Mouse (Mus musculus) embryonic facial prominence, embryonic 13.5 days (tissue): ENCODE measurements at regions not wholly inside any gene's neighbourhood (a gene's known extent, or its start where the extent isn't known, plus 50 kb on each side); places are given as distances from the start of the nearest gene placed in this dataset.

ENCODE experiments used
- ATAC-seq: fragments of 200-750 bp; cut with Nextera tagmentation; 2 replicates; pipeline ENCODE4 v1.8.0; 2017; ENCODE audit warnings: low read depth; ENCODE audit not compliant: insufficient number of reproducible peaks, insufficient read depth, low FRiP score, low TSS enrichment
- H3K27ac ChIP-seq: fragments of 300-500 bp; sonication (generic); 2 replicates; pipeline ENCODE4 v1.5.1; 2015; ENCODE audit warnings: moderate library complexity, mild to moderate bottlenecking, inconsistent platforms
- H3K27me3 ChIP-seq: fragments of 300-500 bp; sonication (generic); 2 replicates; pipeline ENCODE4 v1.6.1; 2015; ENCODE audit warnings: mild to moderate bottlenecking, inconsistent platforms
- H3K36me3 ChIP-seq: fragments of 300-500 bp; sonication (generic); 2 replicates; pipeline ENCODE4 v1.6.1; 2015; ENCODE audit warnings: mild to moderate bottlenecking, inconsistent platforms
- H3K4me1 ChIP-seq: fragments of 300-500 bp; sonication (generic); 2 replicates; pipeline ENCODE4 v1.6.1; 2015; ENCODE audit warnings: inconsistent platforms
- H3K4me2 ChIP-seq: fragments of 300-500 bp; sonication (generic); 2 replicates; pipeline ENCODE4 v1.6.1; 2015; ENCODE audit warnings: moderate library complexity, mild to moderate bottlenecking, inconsistent platforms
- H3K4me3 ChIP-seq: fragments of 300-500 bp; sonication (generic); 2 replicates; pipeline ENCODE4 v1.5.1; 2015; ENCODE audit warnings: mild to moderate bottlenecking, inconsistent platforms
- H3K9ac ChIP-seq: fragments of 300-500 bp; sonication (generic); 2 replicates; pipeline ENCODE4 v1.6.1; 2015; ENCODE audit warnings: mild to moderate bottlenecking, inconsistent platforms
- H3K9me3 ChIP-seq: fragments of 300-500 bp; sonication (generic); 2 replicates; pipeline ENCODE4 v1.6.1; 2016; ENCODE audit warnings: inconsistent platforms
- WGBS: fragments of 180-500 bp; shearing (Covaris S2); methylation state at CpG from one replicate; pipeline ENCODE4 v1.1.7; 2015; ENCODE audit warnings: mixed read lengths; 5-methylcytosine and 5-hydroxymethylcytosine counted together

DNA sequence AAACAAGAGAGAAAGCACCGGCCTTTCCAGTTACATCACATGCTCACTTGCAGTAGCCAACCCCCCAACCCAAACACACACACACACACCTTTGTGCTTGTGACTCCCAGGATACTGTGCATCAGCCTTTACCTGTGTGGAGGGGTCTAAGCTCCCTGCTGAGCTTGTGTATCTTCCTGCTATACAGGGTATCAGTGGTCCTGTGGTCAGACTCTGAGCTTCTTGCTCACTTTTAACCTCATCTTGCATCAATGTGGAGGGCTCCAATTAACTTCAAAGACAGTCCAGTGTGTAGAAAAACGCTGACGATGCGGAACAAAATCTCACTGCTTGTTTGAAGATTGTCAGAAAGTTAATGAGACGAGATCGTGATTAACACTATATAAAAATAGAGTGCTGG is 71.4 kb upstream of the Gypa start:
- no peaks in the 10 kb centered on the region for H3K9me3 ChIP-seq
- no peak overlapping the region for H3K4me3 ChIP-seq
- no peaks in the 10 kb centered on the region for H3K27me3 ChIP-seq
- no peaks in the 10 kb centered on the region for H3K36me3 ChIP-seq
- H3K4me2 ChIP-seq, result no peak overlapping the region
- H3K9ac ChIP-seq, result no peak overlapping the region
- H3K27ac ChIP-seq, result no peak overlapping the region
- WGBS, result 74% methylated on average over 6 of the region's 6 CpGs
- H3K4me1 ChIP-seq, result 0 out of 2 replicates have a peak, but pooled peaks cover 8% of the 10 kb centered on the region
- no peak for ATAC-seq

DNA sequence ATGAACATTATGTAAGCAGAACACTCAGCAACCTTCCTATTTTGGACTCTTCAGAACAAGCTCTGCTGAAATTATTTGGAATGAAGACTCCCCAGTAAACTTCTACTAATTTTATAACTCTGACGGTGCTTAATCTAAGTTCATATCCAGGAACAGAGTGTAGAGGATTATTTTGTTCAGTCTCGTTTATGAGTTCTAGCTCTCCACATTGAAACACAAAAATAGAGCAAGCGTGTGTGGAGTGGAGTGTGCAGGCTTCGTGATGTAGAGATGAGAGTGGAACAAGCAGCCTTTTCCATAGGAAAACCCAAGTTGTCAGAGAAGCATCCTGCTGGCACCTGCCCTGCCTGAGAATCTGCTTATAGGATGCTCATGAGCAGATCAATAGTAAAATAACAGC is 77.5 kb upstream of the Gypa start:
- H3K4me1 ChIP-seq, result no peaks in the 10 kb centered on the region
- H3K9ac ChIP-seq, result no peak overlapping the region
- no peak overlapping the region for H3K4me3 ChIP-seq
- no peak overlapping the region for H3K27ac ChIP-seq
- H3K9me3 ChIP-seq, result no peaks in the 10 kb centered on the region
- ATAC-seq, result no peak
- H3K27me3 ChIP-seq, result no peaks in the 10 kb centered on the region
- 89% methylated on average over 4 of the region's 4 CpGs for WGBS
- no peaks in the 10 kb centered on the region for H3K36me3 ChIP-seq
- no peak overlapping the region for H3K4me2 ChIP-seq

DNA sequence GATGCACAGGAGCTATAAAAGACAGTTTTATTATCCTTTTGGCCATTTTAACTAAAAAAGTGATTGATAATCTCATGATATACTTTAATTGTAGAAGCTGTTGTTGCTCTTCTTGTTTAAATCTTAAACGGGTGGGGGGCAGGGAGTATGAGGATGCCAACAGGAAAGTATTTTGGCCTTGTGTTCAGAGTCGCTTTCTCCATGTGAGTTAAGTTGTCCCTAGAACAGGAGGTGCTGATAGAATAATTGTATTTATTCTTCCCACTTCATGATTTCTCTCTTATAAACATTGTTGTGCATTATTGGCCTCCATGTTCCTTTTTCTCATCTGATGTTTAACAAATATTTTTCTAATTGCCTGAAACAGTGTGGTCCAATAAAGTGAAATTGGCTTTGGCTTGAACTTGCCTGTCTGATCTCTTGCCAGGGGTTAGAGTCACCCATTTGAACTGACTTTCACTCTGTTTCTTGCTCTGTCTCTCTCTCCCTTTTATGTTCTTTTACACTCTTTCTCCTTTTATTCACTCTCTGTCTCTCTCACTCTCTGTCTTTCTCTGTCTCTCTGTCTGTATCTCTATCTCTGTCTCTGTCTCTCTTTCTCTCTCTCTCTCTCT is 93.9 kb upstream of the Gypa start:
- Histone ChIP-seq H3K4me3 (no peak overlapping the region), H3K27ac (no peak overlapping the region), H3K36me3 (no peaks in the 10 kb centered on the region), H3K4me1 (no peaks in the 10 kb centered on the region), H3K27me3 (no peaks in the 10 kb centered on the region), H3K9ac (no peak overlapping the region), H3K9me3 (no peaks in the 10 kb centered on the region), H3K4me2 (no peak overlapping the region)
- ATAC-seq, result no peak
- 78% methylated on average over 2 of the region's 2 CpGs for WGBS

DNA sequence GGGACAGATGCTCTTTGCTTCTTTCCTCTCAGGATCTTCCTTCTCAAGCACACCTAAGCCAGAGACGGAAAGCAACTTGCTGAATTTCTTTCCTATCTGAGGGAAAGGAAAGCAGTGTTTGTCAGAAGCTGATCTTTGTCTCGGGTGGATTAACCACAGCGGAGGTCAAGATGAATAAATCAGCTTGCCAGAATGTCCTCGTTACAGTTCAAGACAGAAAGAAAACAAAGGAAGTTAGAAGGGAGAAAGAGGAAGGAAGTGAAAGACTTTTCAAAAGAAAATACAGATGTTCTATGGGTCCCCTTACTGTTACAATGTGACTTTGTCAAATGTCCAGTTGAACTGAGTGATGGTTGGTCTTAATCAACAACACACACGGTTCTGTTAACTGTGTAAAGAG is 98.6 kb upstream of the Gypa start:
- no peak overlapping the region for H3K4me2 ChIP-seq
- H3K27ac ChIP-seq, result no peak overlapping the region
- no peak overlapping the region for H3K4me3 ChIP-seq
- H3K4me1 ChIP-seq, result no peaks in the 10 kb centered on the region
- no peak for ATAC-seq
- H3K36me3 ChIP-seq, result no peaks in the 10 kb centered on the region
- 47% methylated on average over 5 of the region's 5 CpGs for WGBS
- no peak overlapping the region for H3K9ac ChIP-seq
- H3K27me3 ChIP-seq, result no peaks in the 10 kb centered on the region
- H3K9me3 ChIP-seq, result no peaks in the 10 kb centered on the region

DNA sequence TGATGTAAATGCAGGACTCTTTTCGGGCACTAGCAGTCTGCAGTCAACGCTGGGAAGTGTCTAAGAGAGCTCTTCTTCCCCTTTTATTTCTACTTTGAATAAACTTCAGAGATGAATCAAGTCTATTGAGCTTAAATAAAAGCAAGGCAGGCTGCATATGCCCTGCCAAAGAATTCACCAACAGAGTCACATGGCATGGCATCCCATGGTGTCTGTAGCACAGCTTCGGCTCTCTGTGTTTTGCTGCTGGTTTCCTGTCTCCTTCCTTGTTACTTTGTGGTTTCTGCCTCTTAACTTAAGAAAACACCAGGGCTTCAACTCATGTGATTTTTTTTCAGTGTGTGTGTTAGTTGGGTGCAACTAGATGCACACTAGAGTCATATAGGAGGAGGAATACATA is 100.5 kb upstream of the Gypa start:
- no peaks in the 10 kb centered on the region for H3K4me1 ChIP-seq
- no peak overlapping the region for H3K9ac ChIP-seq
- ATAC-seq, result no peak
- no peaks in the 10 kb centered on the region for H3K27me3 ChIP-seq
- WGBS, result 78% methylated on average over 3 of the region's 3 CpGs
- H3K27ac ChIP-seq, result no peak overlapping the region
- H3K4me3 ChIP-seq, result no peak overlapping the region
- H3K9me3 ChIP-seq, result no peaks in the 10 kb centered on the region
- H3K4me2 ChIP-seq, result no peak overlapping the region
- no peaks in the 10 kb centered on the region for H3K36me3 ChIP-seq

DNA sequence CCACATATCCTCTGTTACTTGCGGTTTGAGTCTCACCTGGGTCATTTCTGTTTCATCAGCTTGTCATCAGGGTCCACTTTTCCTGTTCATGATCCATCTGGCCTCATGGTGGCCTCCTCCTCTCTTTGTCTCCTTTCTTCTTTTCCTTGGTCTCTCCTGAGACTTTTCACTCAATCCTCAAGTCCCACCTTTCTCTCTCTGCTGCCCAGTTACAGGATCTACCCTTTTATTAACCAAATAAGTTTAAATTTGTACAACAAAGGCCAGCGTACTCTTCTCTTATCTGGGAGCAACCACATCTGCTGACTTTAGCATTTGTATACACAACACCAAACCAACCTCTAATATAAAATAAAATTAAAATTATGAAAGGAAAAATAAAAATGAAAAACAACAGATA is 124.4 kb upstream of the Gypa start:
- no peak for ATAC-seq
- WGBS, result 88% methylated on average over 2 of the region's 2 CpGs
- Histone ChIP-seq H3K9ac (no peak overlapping the region), H3K9me3 (no peaks in the 10 kb centered on the region), H3K4me3 (no peak overlapping the region), H3K27ac (no peak overlapping the region), H3K4me2 (no peak overlapping the region), H3K27me3 (no peaks in the 10 kb centered on the region), H3K4me1 (no peaks in the 10 kb centered on the region), H3K36me3 (no peaks in the 10 kb centered on the region)

DNA sequence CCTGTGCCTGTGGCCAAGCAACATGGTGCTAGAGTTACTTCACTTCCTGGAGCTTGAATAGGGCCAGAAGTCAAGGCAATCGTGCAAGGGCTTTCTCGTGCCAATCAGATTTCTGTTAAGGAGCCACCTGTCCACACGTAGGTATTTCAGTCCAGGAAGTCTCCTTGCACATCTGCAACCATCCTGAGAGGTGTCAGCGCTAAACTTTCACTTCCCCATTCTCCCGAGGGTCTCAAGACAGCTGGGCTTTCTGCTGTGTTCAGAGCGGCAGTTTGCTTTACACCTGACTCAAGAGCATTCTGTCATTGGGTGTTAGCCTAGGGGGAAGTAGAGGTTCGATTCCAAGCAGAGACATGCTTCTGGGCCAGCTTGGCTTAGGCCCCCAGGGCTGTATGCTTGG is 129.5 kb upstream of the Gypa start:
- no peaks in the 10 kb centered on the region for H3K27me3 ChIP-seq
- no peak overlapping the region for H3K4me2 ChIP-seq
- no peaks in the 10 kb centered on the region for H3K36me3 ChIP-seq
- 72% methylated on average over 7 of the region's 7 CpGs for WGBS
- no peaks in the 10 kb centered on the region for H3K4me1 ChIP-seq
- no peaks in the 10 kb centered on the region for H3K9me3 ChIP-seq
- H3K27ac ChIP-seq, result no peak overlapping the region
- no peak overlapping the region for H3K4me3 ChIP-seq
- H3K9ac ChIP-seq, result no peak overlapping the region
- ATAC-seq, result no peak

DNA sequence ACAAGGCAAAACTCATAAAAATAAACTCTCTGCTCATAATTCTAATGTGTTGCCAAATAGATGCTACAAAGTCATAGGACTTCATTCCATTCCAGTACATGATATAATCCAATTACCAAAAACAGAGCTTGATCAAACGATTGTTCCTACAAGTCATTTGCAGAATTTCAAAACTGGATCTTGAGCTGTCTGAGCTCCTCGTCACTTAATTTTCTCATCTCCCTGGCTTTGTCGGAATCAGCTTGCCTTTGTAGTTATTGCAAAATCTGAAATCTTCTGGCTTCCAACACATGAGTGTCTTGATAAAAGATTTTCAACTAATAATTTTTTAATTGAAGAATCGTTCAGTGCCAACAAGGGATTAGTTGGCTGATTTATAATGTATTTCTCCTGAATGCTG is 150.3 kb upstream of the Gypa start:
- Histone ChIP-seq H3K36me3 (no peaks in the 10 kb centered on the region), H3K27me3 (no peaks in the 10 kb centered on the region), H3K4me2 (no peak overlapping the region), H3K9me3 (no peaks in the 10 kb centered on the region), H3K27ac (no peak overlapping the region), H3K9ac (no peak overlapping the region), H3K4me3 (no peak overlapping the region), H3K4me1 (0 out of 2 replicates have a peak, but pooled peaks cover 7% of the 10 kb centered on the region)
- no peak for ATAC-seq
- WGBS, result 85% methylated on average over 4 of the region's 4 CpGs

DNA sequence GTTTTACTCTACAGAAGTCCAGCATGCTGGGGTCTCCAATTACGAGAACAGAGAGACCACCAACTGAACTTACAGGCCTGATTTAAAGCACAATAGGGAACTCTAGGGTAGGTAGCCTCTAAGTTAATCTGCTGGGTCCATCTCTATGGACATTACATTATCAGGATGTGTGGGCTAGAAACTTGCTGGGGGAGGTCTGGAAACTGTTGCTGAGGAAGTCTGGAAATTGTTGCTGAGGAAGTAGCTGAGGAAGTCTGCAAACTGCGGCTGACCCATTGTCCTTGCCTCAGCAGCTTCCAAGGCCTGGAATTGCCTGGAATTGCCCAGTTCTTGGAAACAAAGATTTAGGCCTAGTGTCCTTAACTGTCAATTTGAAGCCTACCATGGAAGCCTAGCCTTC is 155.7 kb upstream of the Gypa start:
- 72% methylated on average over 2 of the region's 2 CpGs for WGBS
- Histone ChIP-seq H3K27ac (no peak overlapping the region), H3K36me3 (no peaks in the 10 kb centered on the region), H3K4me2 (no peak overlapping the region), H3K9ac (no peak overlapping the region), H3K9me3 (no peaks in the 10 kb centered on the region), H3K4me1 (0 out of 2 replicates have a peak, but pooled peaks cover 7% of the 10 kb centered on the region), H3K27me3 (no peaks in the 10 kb centered on the region), H3K4me3 (no peak overlapping the region)
- no peak for ATAC-seq

DNA sequence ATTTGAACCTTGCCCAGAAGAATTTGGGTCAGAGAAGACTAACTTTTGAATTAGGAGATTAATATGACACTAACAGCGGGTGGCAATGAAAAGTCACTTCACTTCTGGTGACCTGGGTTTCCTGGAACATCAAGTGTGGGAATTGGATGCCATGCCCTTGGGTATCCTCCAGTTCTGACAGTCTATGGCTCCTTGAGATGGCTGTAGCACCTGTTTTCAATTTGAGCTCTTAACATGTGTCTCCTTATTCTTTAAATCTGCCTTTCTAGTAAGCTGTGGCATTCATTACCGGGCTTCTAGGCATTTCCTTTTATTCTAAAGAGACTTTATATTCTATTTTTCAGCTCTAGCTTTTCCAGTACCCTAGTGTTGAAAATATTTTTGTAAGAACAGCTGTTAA is 164.9 kb upstream of the Gypa start:
- H3K4me1 ChIP-seq, result peaks cover 15% of the 10 kb centered on the region
- no peaks in the 10 kb centered on the region for H3K9me3 ChIP-seq
- H3K27me3 ChIP-seq, result no peaks in the 10 kb centered on the region
- H3K36me3 ChIP-seq, result no peaks in the 10 kb centered on the region
- no peak overlapping the region for H3K4me2 ChIP-seq
- WGBS, result 37% methylated on average over 2 of the region's 2 CpGs
- ATAC-seq, result no peak
- no peak overlapping the region for H3K27ac ChIP-seq
- H3K9ac ChIP-seq, result no peak overlapping the region
- no peak overlapping the region for H3K4me3 ChIP-seq

DNA sequence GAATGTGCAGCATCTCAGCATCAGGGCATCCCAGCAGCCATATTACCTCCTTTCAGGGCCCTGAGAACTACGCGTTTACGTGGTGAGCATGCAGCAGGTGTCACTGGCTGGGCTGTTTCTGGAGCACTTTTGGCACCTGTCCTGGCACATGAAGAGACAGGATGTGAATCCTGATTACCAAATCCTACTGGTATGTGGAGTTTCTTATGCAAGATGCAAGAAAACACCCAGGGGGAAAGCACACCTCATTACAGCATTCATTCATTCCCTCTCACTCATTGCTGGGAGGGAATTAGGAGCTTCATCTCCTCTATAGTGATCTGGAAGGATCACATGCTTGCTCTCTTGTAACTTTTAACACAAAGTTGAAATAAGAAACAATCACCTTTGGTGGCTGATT is 167.7 kb upstream of the Gypa start:
- Histone ChIP-seq H3K27me3 (no peaks in the 10 kb centered on the region), H3K4me1 (peaks cover 15% of the 10 kb centered on the region), H3K9me3 (no peaks in the 10 kb centered on the region), H3K4me2 (no peak overlapping the region), H3K36me3 (no peaks in the 10 kb centered on the region), H3K9ac (no peak overlapping the region), H3K4me3 (no peak overlapping the region), H3K27ac (no peak overlapping the region)
- ATAC-seq, result no peak
- WGBS, result 91% methylated on average over 3 of the region's 3 CpGs

DNA sequence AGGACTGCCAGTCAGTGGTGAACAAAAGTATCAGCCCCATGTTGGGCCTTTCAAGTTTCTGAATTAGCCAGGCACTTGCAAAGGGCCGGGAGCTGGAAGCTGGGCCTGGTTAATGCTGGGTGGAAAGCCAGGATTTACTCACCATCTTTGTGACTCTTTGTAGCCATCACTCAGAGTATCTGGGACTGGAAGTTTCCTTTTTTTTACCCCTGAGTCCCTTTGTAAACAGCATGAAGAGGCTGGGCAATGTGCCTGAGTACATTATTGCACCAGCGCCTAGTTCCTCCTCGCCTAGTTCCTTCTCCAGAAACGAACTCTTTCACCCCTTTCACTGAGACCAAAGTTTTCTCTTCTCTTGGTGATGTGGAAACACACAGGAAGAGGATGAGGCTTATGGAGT is 168.4 kb upstream of the Gypa start:
- WGBS, result 75% methylated on average over 4 of the region's 4 CpGs
- no peak overlapping the region for H3K4me3 ChIP-seq
- H3K27me3 ChIP-seq, result no peaks in the 10 kb centered on the region
- no peaks in the 10 kb centered on the region for H3K9me3 ChIP-seq
- no peak overlapping the region for H3K4me2 ChIP-seq
- H3K36me3 ChIP-seq, result no peaks in the 10 kb centered on the region
- peaks cover 15% of the 10 kb centered on the region for H3K4me1 ChIP-seq
- ATAC-seq, result no peak
- no peak overlapping the region for H3K9ac ChIP-seq
- no peak overlapping the region for H3K27ac ChIP-seq
